ENCODE assay signal across 8 mouse cellular contexts in genomic region chr7:67910528-67910927, GRCm38 (mm10). TPM values are rescaled to one million over a fixed set of nuclear protein-coding genes. Genes with fewer than 3 reads are reported as not detected.
DNase-seq lines count a peak whose midpoint lies in the region; ATAC-seq and TF ChIP-seq lines count a peak whose summit lies in the region.

No protein-coding gene starts in this region.

- TF ChIP-seq CTCF in thymus, adult 2 months (IDR thresholded peaks at IDR 0.05; ENCODE audit: borderline replicate concordance, control insufficient read depth, extremely low read depth, insufficient read depth, low read length, poor library complexity): no peak

- peak overlapping the region; percentile 45; the same call in 1 of the 2 replicates for H3K9ac ChIP-seq in embryonic facial prominence, embryonic 14.5 days (ENCODE audit: low read depth, low read length)
- H3K9ac ChIP-seq in hindbrain, embryonic 14.5 days: no peak overlapping the region
- no peak overlapping the region for H3K9ac ChIP-seq in neural tube, embryonic 12.5 days

- WGBS in embryonic facial prominence, embryonic 14.5 days: 11% methylated on average over 10 of the region's 10 CpGs
- WGBS in hindbrain, embryonic 14.5 days: 27% methylated on average over 10 of the region's 10 CpGs
- WGBS in neural tube, embryonic 12.5 days: 20% methylated on average over 10 of the region's 10 CpGs
- WGBS in thymus, adult 2 months: 84% methylated on average over 10 of the region's 10 CpGs

- H3K4me2 ChIP-seq in embryonic facial prominence, embryonic 14.5 days (ENCODE audit: low read depth, low read length): peak overlapping the region; percentile 49
- H3K4me2 ChIP-seq in hindbrain, embryonic 14.5 days (replicated peaks): peak overlapping the region; percentile 40
- peak overlapping the region; percentile 41 for H3K4me2 ChIP-seq in neural tube, embryonic 12.5 days (replicated peaks)

- H3K27ac ChIP-seq in embryonic facial prominence, embryonic 14.5 days (replicated peaks; ENCODE audit: low read depth, low read length): peak overlapping the region; percentile 89
- H3K27ac ChIP-seq in hindbrain, embryonic 14.5 days: no peak overlapping the region
- no peak overlapping the region for H3K27ac ChIP-seq in neural tube, embryonic 12.5 days
- H3K27ac ChIP-seq in thymus, adult 2 months (ENCODE audit: control insufficient read depth, insufficient read depth, low read length): no peak overlapping the region

- H3K9me3 ChIP-seq in embryonic facial prominence, embryonic 14.5 days (ENCODE audit: control insufficient read depth, low read length): no peaks in the 10 kb centered on the region
- no peaks in the 10 kb centered on the region for H3K9me3 ChIP-seq in hindbrain, embryonic 14.5 days (ENCODE audit: control insufficient read depth, low read length)
- H3K9me3 ChIP-seq in neural tube, embryonic 12.5 days: no peaks in the 10 kb centered on the region

- peaks cover 14% of the 10 kb centered on the region for H3K4me1 ChIP-seq in embryonic facial prominence, embryonic 14.5 days (ENCODE audit: control insufficient read depth, insufficient read depth, low read length)
- 0 out of 2 replicates have a peak, but pooled peaks cover 5% of the 10 kb centered on the region for H3K4me1 ChIP-seq in hindbrain, embryonic 14.5 days (replicated peaks; ENCODE audit: control insufficient read depth, insufficient read depth, low read length)
- H3K4me1 ChIP-seq in neural tube, embryonic 12.5 days: 0 out of 2 replicates have a peak, but pooled peaks cover 3% of the 10 kb centered on the region
- no peaks in the 10 kb centered on the region for H3K4me1 ChIP-seq in thymus, adult 2 months (replicated peaks; ENCODE audit: control insufficient read depth, insufficient read depth, low read length)

- H3K4me3 ChIP-seq in embryonic facial prominence, embryonic 14.5 days (ENCODE audit: low read depth, low read length): peak overlapping the region; percentile 20
- H3K4me3 ChIP-seq in hindbrain, embryonic 14.5 days (replicated peaks; ENCODE audit: low read length): no peak overlapping the region
- H3K4me3 ChIP-seq in neural tube, embryonic 12.5 days: no peak overlapping the region
- no peak overlapping the region for H3K4me3 ChIP-seq in thymus, adult 2 months (ENCODE audit: control insufficient read depth, insufficient read depth, low read length)

- peak; percentile 30 for DNase-seq in kidney, postnatal 10 days
- no peak for DNase-seq in kidney, postnatal 36 days
- peak; percentile 92 for DNase-seq in embryonic facial prominence, embryonic 14.5 days (ENCODE audit: low spot score)
- peak; percentile 33 for DNase-seq in hindbrain, embryonic 14.5 days (ENCODE audit: low spot score)
- no peak for DNase-seq in MN1 (ENCODE audit: low spot score)
- no peak for DNase-seq in thymus, postnatal 0 days (ENCODE audit: low spot score)
- no peak for DNase-seq in thymus, adult 2 months

- no peaks in the 10 kb centered on the region for H3K27me3 ChIP-seq in embryonic facial prominence, embryonic 14.5 days (replicated peaks; ENCODE audit: control insufficient read depth, insufficient read depth, low read length)
- no peaks in the 10 kb centered on the region for H3K27me3 ChIP-seq in hindbrain, embryonic 14.5 days (ENCODE audit: control insufficient read depth, insufficient read depth, low read length)
- no peaks in the 10 kb centered on the region for H3K27me3 ChIP-seq in neural tube, embryonic 12.5 days (replicated peaks)
- H3K27me3 ChIP-seq in thymus, adult 2 months (ENCODE audit: control insufficient read depth, insufficient read depth, low read length): no peaks in the 10 kb centered on the region; the same call in 1 of the 2 replicates

- no peaks in the 10 kb centered on the region for H3K36me3 ChIP-seq in embryonic facial prominence, embryonic 14.5 days (ENCODE audit: control insufficient read depth, insufficient read depth, low read length)
- H3K36me3 ChIP-seq in hindbrain, embryonic 14.5 days (replicated peaks; ENCODE audit: control insufficient read depth, insufficient read depth): no peaks in the 10 kb centered on the region
- H3K36me3 ChIP-seq in neural tube, embryonic 12.5 days: no peaks in the 10 kb centered on the region
- no peaks in the 10 kb centered on the region for H3K36me3 ChIP-seq in thymus, adult 2 months (ENCODE audit: control insufficient read depth, insufficient read depth, low read length)

- ATAC-seq in embryonic facial prominence, embryonic 14.5 days (ENCODE audit: low read depth): peak; percentile 75; the same call in 1 of the 2 replicates
- no peak for ATAC-seq in hindbrain, embryonic 14.5 days (ENCODE audit: low FRiP score)
- no peak; the same call in 1 of the 2 replicates for ATAC-seq in neural tube, embryonic 12.5 days (ENCODE audit: low FRiP score, low read depth)

- no peak for TF ChIP-seq POLR2A in thymus, adult 2 months (IDR thresholded peaks at IDR 0.05; ENCODE audit: control insufficient read depth, extremely low read depth, insufficient read depth, low read length, poor library complexity)

RNA-seq across cellular contexts. Expression of gene Igf1r, which starts 42.1 kb away (rescaled TPM):
- 16.8 and 20.2 TPM in 2 replicates for polyA plus RNA-seq in embryonic facial prominence, embryonic 14.5 days (2014; fragmentation: Nextera tagmentation; extraction: Ambion mirVana)
- polyA plus RNA-seq in hindbrain, embryonic 14.5 days (2014; fragmentation: Nextera tagmentation; extraction: Ambion mirVana): 18.3 and 21.0 TPM in 2 replicates
- 34.7 and 38.7 TPM in 2 replicates for polyA plus RNA-seq in neural tube, embryonic 12.5 days (2016; fragmentation: Nextera tagmentation; extraction: Ambion mirVana)
- 7.3 and 8.5 TPM in 2 replicates for polyA plus RNA-seq in thymus, postnatal 0 days (2015; fragmentation: Nextera tagmentation; extraction: Ambion mirVana)
- polyA plus RNA-seq in thymus, adult 2 months (2012; rRNA removed): 9.0 and 9.2 TPM in 2 replicates

Comparison
In these comparisons a context has a peak if more than half of its experiments do, and no peak if none do; other contexts are left out.
1. DNase-seq: peak in kidney, postnatal 10 days (single experiment), embryonic facial prominence, embryonic 14.5 days (single experiment) and hindbrain, embryonic 14.5 days (single experiment); none in kidney, postnatal 36 days (0 of 2), MN1 (single experiment), thymus, postnatal 0 days (single experiment) and thymus, adult 2 months (single experiment).
2. Peak in every context shown above with its lines, with median percentiles within 50 percentile points of each other: H3K4me2 ChIP-seq.